Mouse (Mus musculus): ENCODE results near the gene Mlec. TPM values are rescaled to one million over a fixed set of nuclear protein-coding genes. Genes with fewer than 3 reads are reported as not detected.
A peak's percentile ranks its signal among the peaks of the same experiment; 100 is the strongest.

Gene Mlec
- total and polyA plus RNA-seq, 3 experiments = 156 to 167 TPM; not detected in 1

GRCm38 (mm10) chr5:115146747-115147130, 11.2 kb downstream of the Mlec start:
- Histone ChIP-seq H3K79me2 (ENCODE audit: control insufficient read depth, insufficient read depth, low read length, poor library complexity) (peaks cover 2% of the 10 kb centered on the region), H3K4me3 (ENCODE audit: control insufficient read depth in 1 of 2, insufficient read depth in 1 of 2, low read depth in 2 of 2, low read length in 2 of 2) (no peak overlapping the region), H3K36me3 (ENCODE audit: control insufficient read depth in 1 of 2, insufficient read depth in 2 of 2, low read length in 2 of 2) (peaks cover 0 to 24% of the 10 kb centered on the region in 2 experiments; a peak in 2 of 4 replicates), H3K9me3 (replicated peaks; ENCODE audit: insufficient read depth, low read length) (no peaks in the 10 kb centered on the region), H3K9ac (ENCODE audit: control insufficient read depth, low read depth, low read length, poor library complexity, severe bottlenecking) (no peak overlapping the region), H3K27me3 (ENCODE audit: control insufficient read depth in 1 of 2, insufficient read depth in 2 of 2, low read length in 2 of 2) (no peaks in the 10 kb centered on the region), H3K27ac (ENCODE audit: control insufficient read depth, low read depth, low read length) (no peak overlapping the region), H3K4me1 (ENCODE audit: control insufficient read depth in 1 of 2, insufficient read depth in 2 of 2, low read length in 2 of 2) (no peaks in the 10 kb centered on the region)
- TF ChIP-seq POLR2AphosphoS2 (IDR thresholded peaks at IDR 0.05; ENCODE audit: low read length) (no peak), MYB (IDR thresholded peaks at IDR 0.05; ENCODE audit: low read depth, low read length) (no peak), USF1 (IDR thresholded peaks at IDR 0.05; ENCODE audit: low read depth, low read length) (no peak), HCFC1 (IDR thresholded peaks at IDR 0.05; ENCODE audit: low read depth, low read length) (no peak), TCF12 (IDR thresholded peaks at IDR 0.05; ENCODE audit: low read depth, low read length) (no peak), ZC3H11A (IDR thresholded peaks at IDR 0.05; ENCODE audit: low read depth, low read length) (no peak), EP300 (IDR thresholded peaks at IDR 0.05; ENCODE audit: low read depth in 1 of 2, low read length in 2 of 2) (no peak), MYC (IDR thresholded peaks at IDR 0.05; ENCODE audit: low read depth, low read length) (no peak), E2F4 (IDR thresholded peaks at IDR 0.05; ENCODE audit: borderline replicate concordance, low read depth, low read length) (no peak), MAX (IDR thresholded peaks at IDR 0.05; ENCODE audit: low read length) (no peak), JUND (IDR thresholded peaks at IDR 0.05; ENCODE audit: low read depth, low read length) (no peak), ELF1 (IDR thresholded peaks at IDR 0.05; ENCODE audit: low read depth, low read length) (no peak), NELFE (IDR thresholded peaks at IDR 0.05; ENCODE audit: low read depth, low read length) (no peak), CTCF (IDR thresholded peaks at IDR 0.05 in 2 of 3, conservative IDR thresholded peaks at IDR 0.05 in 1 of 3; ENCODE audit: control insufficient read depth in 1 of 3, insufficient read depth in 1 of 3, low read depth in 2 of 3, low read length in 3 of 3, poor library complexity in 1 of 3, severe bottlenecking in 1 of 3) (no peak)
- no peak for DNase-seq (ENCODE audit: low read depth, low spot score)

GRCm38 (mm10) chr5:115145976-115146746, 11.8 kb downstream of the Mlec start:
- Histone ChIP-seq H3K9me3 (replicated peaks; ENCODE audit: insufficient read depth, low read length) (no peaks in the 10 kb centered on the region), H3K79me2 (ENCODE audit: control insufficient read depth, insufficient read depth, low read length, poor library complexity) (no peaks in the 10 kb centered on the region), H3K27me3 (ENCODE audit: control insufficient read depth in 1 of 2, insufficient read depth in 2 of 2, low read length in 2 of 2) (no peaks in the 10 kb centered on the region), H3K36me3 (ENCODE audit: control insufficient read depth in 1 of 2, insufficient read depth in 2 of 2, low read length in 2 of 2) (peaks cover 0 to 24% of the 10 kb centered on the region in 2 experiments; a peak in 2 of 4 replicates), H3K27ac (ENCODE audit: control insufficient read depth, low read depth, low read length) (no peak overlapping the region), H3K4me1 (ENCODE audit: control insufficient read depth in 1 of 2, insufficient read depth in 2 of 2, low read length in 2 of 2) (no peaks in the 10 kb centered on the region), H3K9ac (ENCODE audit: control insufficient read depth, low read depth, low read length, poor library complexity, severe bottlenecking) (no peak overlapping the region), H3K4me3 (ENCODE audit: control insufficient read depth in 1 of 2, insufficient read depth in 1 of 2, low read depth in 2 of 2, low read length in 2 of 2) (no peak overlapping the region)
- no peak for TF ChIP-seq SMC3 (IDR thresholded peaks at IDR 0.05; ENCODE audit: low read depth, low read length)
- TF ChIP-seq POLR2A (IDR thresholded peaks at IDR 0.05; ENCODE audit: control insufficient read depth in 1 of 2, insufficient read depth in 1 of 2, low read depth in 1 of 2, low read length in 2 of 2, poor library complexity in 1 of 2) = 0 out of 4 replicates have a peak, but pooled peaks of 1 of the 2 experiments have one; percentile 26
- no peak for DNase-seq (ENCODE audit: low read depth, low spot score)
